Mouse (Mus musculus): Measurements from ENCODE around the gene Cmtm1.

GRCm38 (mm10) chr8:104268368-104268767 is 41.6 kb downstream of the Cmtm1 start:
- TF ChIP-seq CTCF (IDR thresholded peaks at IDR 0.05; ENCODE audit: low read depth) (no peak), EP300 (IDR thresholded peaks at IDR 0.05; ENCODE audit: low read depth) (no peak)

Measured in liver, embryonic 14.5 days (tissue).